Mouse (Mus musculus) leukemia stem cell, adult 10-12 weeks (primary cell): ENCODE results near the gene Gm49359. TPM values are rescaled to one million over a fixed set of nuclear protein-coding genes. Genes with fewer than 3 reads are reported as not detected.

Experiments
- polyA plus RNA-seq: library from polyadenylated mRNA; stranded (reverse); fragments of >175 nt; gene quantifications from 2 replicates; pipeline ENCODE4 v1.2.3, GENCODE M21; 2012; ENCODE audit warnings: low replicate concordance

The Gm49359 gene
- polyA plus RNA-seq: 0.09 and 0.91 TPM in 2 replicates

GRCm38 (mm10) chr13:62466424-62467334 is at the start of gene Gm49359:
Gene Gm49359 (minus strand): TSS chr13:62466832.

Other genes with a start within 250 kb of the Gm49359 start
- not detected in 2 replicates for gene Gm3604, start 83.7 kb downstream of the Gm49359 start, polyA plus RNA-seq
- gene Zfp935, start 91.7 kb upstream of the Gm49359 start, polyA plus RNA-seq: not detected in 2 replicates
- gene Zfp934, start 104.4 kb upstream of the Gm49359 start, polyA plus RNA-seq: 0.91 and 1.5 TPM in 2 replicates
- gene 6720489N17Rik, start 157.3 kb upstream of the Gm49359 start, polyA plus RNA-seq: not detected in 2 replicates